Mouse (Mus musculus) T-cell, adult 2 months (primary cell): ENCODE results near the gene Zfp644.

Experiments
- DNase-seq: peaks from one replicate; pipeline ENCODE4 v3.0.0; 2022; ENCODE audit warnings: low spot score

The Zfp644 gene

DNA sequence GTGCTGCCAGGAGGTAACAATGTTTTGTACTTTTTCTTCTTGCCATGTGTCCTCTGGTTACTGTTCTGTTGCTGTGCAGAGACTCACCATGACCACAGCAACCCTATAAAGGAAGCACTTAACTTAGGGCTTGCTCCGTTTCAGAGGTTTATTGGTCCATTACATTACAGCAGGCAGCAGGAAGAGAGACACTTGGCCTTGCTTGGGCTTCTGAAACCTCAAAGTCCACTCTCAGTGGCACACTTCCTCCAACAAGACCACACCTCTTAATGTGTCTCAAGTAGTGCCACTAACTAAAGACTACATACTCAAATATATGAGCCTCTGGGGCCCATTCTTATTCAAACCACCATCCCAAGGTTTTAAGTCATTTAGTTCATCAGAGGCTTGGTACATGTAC lies 36.2 kb downstream of the Zfp644 start:
- DNase-seq: no peak

- no peak for DNase-seq
Measured at GRCm38 (mm10) chr5:106652790-106653328, 44.2 kb downstream of the Zfp644 start.

- no peak for DNase-seq
Measured at GRCm38 (mm10) chr5:106652220-106652753, 44.8 kb downstream of the Zfp644 start.

- peak; percentile 25 for DNase-seq
Measured at GRCm38 (mm10) chr5:106649995-106650394, 47.1 kb downstream of the Zfp644 start.

DNA sequence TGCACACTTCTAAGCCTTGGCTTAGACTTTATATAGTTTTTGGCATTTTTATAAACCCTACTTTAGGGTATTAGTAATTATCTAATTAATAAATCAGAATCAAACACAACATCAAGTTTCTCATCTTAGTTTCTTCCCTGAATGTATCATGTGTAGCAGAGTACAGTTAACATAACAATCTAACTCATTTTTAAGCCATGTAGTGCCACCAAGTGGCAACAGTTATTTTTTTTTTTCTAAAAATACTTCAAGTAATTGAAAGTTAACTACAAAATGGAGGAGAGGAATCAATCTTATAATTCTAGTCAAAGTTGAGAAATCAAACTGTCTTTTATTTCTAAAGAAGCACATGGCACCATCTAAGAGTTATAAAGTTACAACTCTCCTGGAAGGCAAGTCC lies 47.6 kb downstream of the Zfp644 start:
- DNase-seq: no peak

- DNase-seq: no peak
Measured at GRCm38 (mm10) chr5:106643434-106643833, 53.7 kb downstream of the Zfp644 start.

DNA sequence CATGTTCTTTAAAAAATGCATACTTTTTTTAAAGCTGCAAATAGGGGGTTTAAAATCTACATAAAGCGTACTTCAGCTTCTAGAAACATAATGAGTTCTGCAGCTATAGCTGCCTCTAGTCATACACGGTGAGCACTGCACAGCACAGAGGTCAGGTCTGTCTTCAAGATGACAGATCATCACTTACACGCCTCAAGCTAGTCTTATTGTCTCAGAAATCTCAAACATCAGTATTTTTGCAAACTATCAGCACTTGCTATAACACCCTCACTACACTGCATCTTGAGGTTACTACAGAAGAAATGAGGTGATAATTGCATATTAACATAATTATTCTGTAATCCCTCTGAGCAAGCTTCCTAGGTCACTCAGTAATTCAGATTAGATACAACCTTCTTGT lies 55.2 kb downstream of the Zfp644 start:
- DNase-seq: no peak

DNA sequence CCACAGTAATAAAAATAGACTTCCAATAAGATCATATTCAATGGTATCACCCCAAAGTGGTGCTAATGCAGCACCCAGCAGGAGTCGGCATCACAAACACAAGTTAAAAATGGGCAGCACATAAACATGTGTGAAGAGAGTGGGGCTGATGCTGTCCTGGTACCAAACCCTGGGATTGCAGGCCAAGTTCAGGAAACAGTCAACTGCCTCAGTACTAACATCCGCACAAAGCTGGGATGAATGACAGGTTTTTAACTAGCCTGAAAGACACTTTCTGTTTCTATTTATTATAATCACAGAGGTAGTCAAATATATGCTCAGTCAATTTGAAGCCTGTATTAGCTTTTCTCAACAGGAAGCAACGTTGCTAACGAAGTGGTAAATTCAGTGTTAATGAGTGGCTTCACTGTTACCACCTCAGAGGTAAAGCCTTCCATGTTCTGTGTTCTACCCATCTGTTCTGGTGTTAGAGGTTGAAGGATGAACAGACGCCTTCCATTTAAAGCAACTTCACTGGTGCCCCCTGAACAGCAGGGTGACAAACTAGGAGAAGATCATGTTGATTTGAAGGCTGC lies 56.8 kb downstream of the Zfp644 start:
- no peak for DNase-seq

DNA sequence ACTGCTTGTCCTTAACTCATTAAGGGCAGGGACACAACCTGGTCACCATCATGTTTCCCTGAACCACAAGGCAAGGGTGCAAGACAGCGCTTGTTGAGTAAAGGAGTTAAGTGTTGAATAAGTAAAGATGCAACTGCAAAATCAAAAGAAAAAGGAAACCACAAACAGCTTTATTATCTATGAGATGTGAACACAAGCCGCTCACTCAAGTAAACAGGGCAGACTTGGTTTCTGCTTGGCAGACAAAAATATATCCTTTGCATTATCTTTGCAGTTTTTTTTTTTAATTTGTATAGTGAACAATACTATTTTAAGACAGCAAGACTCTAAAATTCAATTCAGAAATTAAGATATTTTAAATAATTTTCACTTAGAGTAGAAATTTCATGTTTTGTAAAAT lies 57.5 kb downstream of the Zfp644 start:
- DNase-seq: no peak

- no peak for DNase-seq
Measured at GRCm38 (mm10) chr5:106636423-106636946, 60.6 kb downstream of the Zfp644 start.

GRCm38 (mm10) chr5:106628369-106629149 lies 68.5 kb downstream of the Zfp644 start:
- no peak for DNase-seq

DNA sequence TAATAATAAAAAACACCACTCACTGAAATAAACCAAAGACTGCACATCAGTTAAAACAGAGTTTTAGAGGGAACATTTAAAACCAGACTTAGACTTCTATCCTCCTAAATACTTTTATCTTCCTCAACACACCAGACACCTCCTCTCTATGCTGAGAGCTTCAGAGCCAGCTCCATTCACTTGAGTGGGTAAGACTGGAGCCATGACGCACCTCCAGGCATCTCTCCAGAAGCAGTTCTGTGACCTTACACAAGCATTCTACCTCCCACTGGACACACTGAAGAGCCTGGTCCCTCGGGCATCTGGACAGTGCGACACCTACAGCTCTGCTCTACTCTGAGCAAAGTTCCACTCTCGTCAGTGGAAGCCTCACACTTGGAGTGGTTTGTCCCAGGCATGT lies 73.8 kb downstream of the Zfp644 start:
- no peak for DNase-seq

DNA sequence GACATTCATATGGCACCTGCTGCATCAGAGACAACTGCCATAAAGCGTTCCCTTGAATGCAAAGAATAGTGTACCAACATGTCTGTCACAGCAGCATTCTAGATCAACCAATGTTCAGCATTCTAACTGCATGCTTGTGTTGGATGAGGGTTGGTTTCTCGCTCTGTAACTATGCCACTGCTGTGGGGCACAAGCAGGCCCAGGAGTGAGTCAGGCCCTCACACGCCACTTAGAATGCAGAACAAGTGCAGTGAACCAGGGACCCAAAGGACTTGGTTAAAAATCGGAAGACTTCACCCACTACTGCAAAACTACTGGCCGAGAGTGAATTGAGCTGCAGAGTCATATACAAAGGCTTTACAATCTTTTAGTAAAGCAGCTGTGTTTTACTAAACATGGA lies 74.9 kb downstream of the Zfp644 start:
- DNase-seq: no peak

GRCm38 (mm10) chr5:106620446-106620845 lies 76.6 kb downstream of the Zfp644 start:
- no peak for DNase-seq

DNA sequence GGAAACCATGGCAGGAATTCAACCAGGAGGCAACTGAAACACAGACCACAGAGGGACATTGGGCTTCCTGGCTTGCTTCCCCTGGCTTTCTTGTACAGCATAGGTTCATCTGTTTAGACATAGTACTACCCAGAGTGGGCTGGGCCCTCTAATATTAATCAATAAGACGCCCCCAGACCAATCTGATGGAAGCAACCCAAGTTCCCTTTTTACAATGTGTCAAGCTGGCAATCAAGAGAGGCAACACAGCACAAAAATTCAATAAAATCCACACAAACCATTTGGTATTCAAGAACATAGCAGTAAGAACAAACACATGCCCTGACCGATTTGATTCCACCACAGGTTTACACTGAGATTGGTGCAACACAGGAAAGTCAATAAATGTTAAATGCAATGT lies 82.1 kb downstream of the Zfp644 start:
- no peak for DNase-seq

- DNase-seq: no peak
Measured at GRCm38 (mm10) chr5:106614570-106614969, 82.5 kb downstream of the Zfp644 start.

GRCm38 (mm10) chr5:106612151-106612550 lies 84.9 kb downstream of the Zfp644 start:
- DNase-seq: no peak

GRCm38 (mm10) chr5:106608798-106609197 lies 88.3 kb downstream of the Zfp644 start, which contains the start of gene Gm17304:
Gene Gm17304 (plus strand): TSS chr5:106609098.
- DNase-seq: no peak

GRCm38 (mm10) chr5:106607081-106607480 lies 90.0 kb downstream of the Zfp644 start:
- no peak for DNase-seq

DNA sequence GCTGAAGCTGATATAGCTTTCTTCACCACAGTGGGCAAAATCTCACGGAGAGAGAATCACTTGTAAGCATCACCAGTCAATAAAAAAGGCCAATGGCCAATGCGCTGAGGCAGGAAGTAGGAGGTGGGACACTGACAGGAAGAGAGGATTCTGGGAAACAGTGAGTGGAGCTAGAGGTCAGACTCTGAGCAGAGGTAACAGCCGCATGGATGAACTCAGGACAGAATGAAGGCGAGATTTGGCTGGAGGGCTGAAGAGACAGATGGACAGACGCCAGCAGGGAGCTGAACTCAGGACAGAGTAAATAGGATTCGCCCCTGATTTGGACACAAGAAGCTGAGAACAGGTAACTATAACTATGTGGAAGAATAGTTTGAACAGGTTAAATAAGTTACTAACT lies 92.0 kb downstream of the Zfp644 start:
- DNase-seq: no peak

- no peak for DNase-seq
Measured at GRCm38 (mm10) chr5:106604381-106604780, 92.7 kb downstream of the Zfp644 start.

DNA sequence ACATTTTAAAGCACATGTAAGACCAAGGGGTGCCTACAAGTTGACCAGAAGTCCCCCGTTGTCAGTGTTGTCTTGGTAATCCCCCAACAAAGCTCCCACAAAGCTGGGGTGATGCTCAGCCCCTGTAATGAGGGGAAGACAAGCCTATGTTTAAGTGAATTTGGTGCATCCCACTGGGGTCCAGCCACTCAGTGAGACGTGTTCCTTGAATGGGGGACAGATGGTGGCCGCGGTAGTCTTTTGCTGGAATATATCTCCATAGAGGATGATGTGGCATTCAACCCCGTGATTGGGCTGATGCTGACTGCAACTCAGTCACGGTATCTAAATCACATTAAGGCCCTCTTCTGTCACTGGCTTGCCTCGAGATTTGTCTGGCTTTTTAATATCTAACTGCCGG lies 97.6 kb downstream of the Zfp644 start:
- DNase-seq: no peak

GRCm38 (mm10) chr5:106597472-106597871 lies 99.6 kb downstream of the Zfp644 start:
- DNase-seq: no peak
